Mouse (Mus musculus): ENCODE measurements around the gene Tspan3. TPM values are rescaled to one million over a fixed set of nuclear protein-coding genes. Genes with fewer than 3 reads are reported as not detected.
A peak's percentile ranks its signal among the peaks of the same experiment; 100 is the strongest.

Gene Tspan3
- polyA plus RNA-seq, 1 experiment from 2014 or later = 491 TPM

GRCm38 (mm10) chr9:56200645-56201314 lies 35.5 kb upstream of the Tspan3 start:
- Histone ChIP-seq H3K4me1 (ENCODE audit: insufficient read depth) (no peaks in the 10 kb centered on the region), H3K9ac (no peak overlapping the region), H3K9me3 (ENCODE audit: low read depth, low read length) (no peaks in the 10 kb centered on the region), H3K4me2 (peak overlapping the region; percentile 31), H3K27me3 (ENCODE audit: insufficient read depth, low read length) (no peaks in the 10 kb centered on the region), H3K4me3 (ENCODE audit: low read depth, low read length) (no peak overlapping the region), H3K36me3 (ENCODE audit: insufficient read depth) (peaks cover 17% of the 10 kb centered on the region), H3K27ac (ENCODE audit: low read depth) (no peak overlapping the region)
- WGBS = 21% methylated on average over 14 of the region's 14 CpGs
- DNase-seq (peak; percentile 94), ATAC-seq (ENCODE audit: insufficient read depth) (peak; percentile 82; the same call in 1 of the 2 replicates)
- TF ChIP-seq CTCF (IDR thresholded peaks at IDR 0.05; ENCODE audit: low read depth) = peak; percentile 91

DNA sequence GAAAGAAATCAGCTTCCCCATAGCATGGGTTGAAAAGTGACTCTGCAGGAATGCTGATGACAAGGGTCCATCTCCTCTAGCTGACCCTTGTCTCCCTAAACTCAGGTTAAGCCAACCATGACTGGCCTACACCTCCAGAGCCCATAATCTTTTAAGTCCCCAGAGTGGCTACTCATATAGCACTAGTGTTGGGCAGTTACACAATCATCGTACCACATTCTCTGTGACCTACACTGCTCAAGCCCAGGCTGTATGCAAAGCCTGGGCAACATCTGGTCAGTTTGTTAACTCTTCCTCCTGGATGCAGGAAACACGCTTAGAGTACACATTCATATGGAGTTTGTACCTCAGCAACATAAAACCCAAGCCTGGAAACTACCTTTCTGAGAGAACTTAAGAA lies 34.9 kb upstream of the Tspan3 start:
- peaks cover 11% of the 10 kb centered on the region for H3K36me3 ChIP-seq (ENCODE audit: insufficient read depth)
- 71% methylated on average over 2 of the region's 2 CpGs for WGBS
- no peaks in the 10 kb centered on the region for H3K9me3 ChIP-seq (ENCODE audit: low read depth, low read length)
- ATAC-seq (ENCODE audit: insufficient read depth) (peak; percentile 41; the same call in 1 of the 2 replicates), DNase-seq (no peak)
- no peak overlapping the region for H3K27ac ChIP-seq (ENCODE audit: low read depth)
- no peaks in the 10 kb centered on the region for H3K27me3 ChIP-seq (ENCODE audit: insufficient read depth, low read length)
- no peak overlapping the region for H3K4me2 ChIP-seq
- no peak overlapping the region for H3K4me3 ChIP-seq (ENCODE audit: low read depth, low read length)
- no peaks in the 10 kb centered on the region for H3K4me1 ChIP-seq (ENCODE audit: insufficient read depth)
- TF ChIP-seq CTCF (IDR thresholded peaks at IDR 0.05; ENCODE audit: low read depth) = no peak
- no peak overlapping the region for H3K9ac ChIP-seq

GRCm38 (mm10) chr9:56196921-56197320 lies 31.6 kb upstream of the Tspan3 start:
- Histone ChIP-seq H3K9me3 (ENCODE audit: low read depth, low read length) (no peaks in the 10 kb centered on the region), H3K4me3 (ENCODE audit: low read depth, low read length) (no peak overlapping the region), H3K9ac (no peak overlapping the region), H3K4me2 (no peak overlapping the region), H3K27me3 (ENCODE audit: insufficient read depth, low read length) (no peaks in the 10 kb centered on the region), H3K27ac (ENCODE audit: low read depth) (no peak overlapping the region), H3K36me3 (ENCODE audit: insufficient read depth) (no peaks in the 10 kb centered on the region), H3K4me1 (ENCODE audit: insufficient read depth) (no peaks in the 10 kb centered on the region)
- whole genome bisulfite sequencing = 78% methylated on average over 4 of the region's 4 CpGs
- DNase-seq (no peak), ATAC-seq (ENCODE audit: insufficient read depth) (no peak)
- TF ChIP-seq CTCF (IDR thresholded peaks at IDR 0.05; ENCODE audit: low read depth) = no peak

DNA sequence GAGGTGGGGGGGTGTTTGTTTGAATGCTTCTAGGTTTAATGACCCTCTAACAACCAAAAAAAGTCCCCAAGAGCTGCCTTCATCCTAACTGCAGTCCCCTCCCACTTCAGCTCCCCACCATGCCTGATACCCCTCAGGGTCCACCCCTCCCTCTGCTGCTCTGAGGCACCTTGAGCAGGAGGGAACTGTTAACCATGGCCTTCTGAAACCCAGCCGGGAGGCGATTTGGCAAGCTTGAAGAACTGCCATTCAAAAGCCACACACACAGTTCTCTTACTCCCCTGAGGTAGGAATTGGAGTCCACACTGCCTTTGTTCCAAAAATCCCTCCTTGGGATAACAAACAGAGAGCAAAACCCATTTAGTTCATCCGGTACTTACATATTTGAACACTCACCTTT lies 29.9 kb upstream of the Tspan3 start:
- TF ChIP-seq CTCF (IDR thresholded peaks at IDR 0.05; ENCODE audit: low read depth) = no peak
- H3K36me3 ChIP-seq (ENCODE audit: insufficient read depth) = no peaks in the 10 kb centered on the region
- H3K9ac ChIP-seq = no peak overlapping the region
- H3K27me3 ChIP-seq (ENCODE audit: insufficient read depth, low read length) = no peaks in the 10 kb centered on the region
- no peaks in the 10 kb centered on the region for H3K4me1 ChIP-seq (ENCODE audit: insufficient read depth)
- WGBS = 58% methylated on average over 3 of the region's 3 CpGs
- no peak for DNase-seq
- H3K4me3 ChIP-seq (ENCODE audit: low read depth, low read length) = no peak overlapping the region
- ATAC-seq (ENCODE audit: insufficient read depth) = no peak
- H3K9me3 ChIP-seq (ENCODE audit: low read depth, low read length) = no peaks in the 10 kb centered on the region
- H3K27ac ChIP-seq (ENCODE audit: low read depth) = no peak overlapping the region
- no peak overlapping the region for H3K4me2 ChIP-seq

- DNase-seq = no peak
- no peaks in the 10 kb centered on the region for H3K9me3 ChIP-seq (ENCODE audit: low read depth, low read length)
- no peak overlapping the region for H3K4me3 ChIP-seq (ENCODE audit: low read depth, low read length)
- no peak overlapping the region for H3K4me2 ChIP-seq
- no peaks in the 10 kb centered on the region for H3K4me1 ChIP-seq (ENCODE audit: insufficient read depth)
- H3K27me3 ChIP-seq (ENCODE audit: insufficient read depth, low read length) = no peaks in the 10 kb centered on the region
- WGBS = 61% methylated on average over 11 of the region's 11 CpGs
- H3K36me3 ChIP-seq (ENCODE audit: insufficient read depth) = no peaks in the 10 kb centered on the region
- no peak overlapping the region for H3K9ac ChIP-seq
- ATAC-seq (ENCODE audit: insufficient read depth) = no peak
- no peak overlapping the region for H3K27ac ChIP-seq (ENCODE audit: low read depth)
- TF ChIP-seq CTCF (IDR thresholded peaks at IDR 0.05; ENCODE audit: low read depth) = no peak
These were observed 26.5 kb upstream of the Tspan3 start for GRCm38 (mm10) chr9:56191498-56192455.

- H3K27me3 ChIP-seq (ENCODE audit: insufficient read depth, low read length) = no peaks in the 10 kb centered on the region
- H3K27ac ChIP-seq (ENCODE audit: low read depth) = no peak overlapping the region
- H3K36me3 ChIP-seq (ENCODE audit: insufficient read depth) = no peaks in the 10 kb centered on the region
- no peak overlapping the region for H3K4me2 ChIP-seq
- DNase-seq (no peak), ATAC-seq (ENCODE audit: insufficient read depth) (no peak)
- no peak overlapping the region for H3K9ac ChIP-seq
- H3K4me3 ChIP-seq (ENCODE audit: low read depth, low read length) = no peak overlapping the region
- WGBS = 41% methylated on average over 8 of the region's 8 CpGs
- no peaks in the 10 kb centered on the region for H3K9me3 ChIP-seq (ENCODE audit: low read depth, low read length)
- H3K4me1 ChIP-seq (ENCODE audit: insufficient read depth) = no peaks in the 10 kb centered on the region
- TF ChIP-seq CTCF (IDR thresholded peaks at IDR 0.05; ENCODE audit: low read depth) = no peak
These were observed 15.0 kb upstream of the Tspan3 start for GRCm38 (mm10) chr9:56180118-56180781.
